Mouse (Mus musculus) heart, embryonic 11.5 days (tissue): ENCODE measurements at regions not wholly inside any gene's neighbourhood (a gene's known extent, or its start where the extent isn't known, plus 50 kb on each side); places are given as distances from the start of the nearest gene placed in this dataset.
"Not testable (repeated sequence)": the region's sequence is repeated elsewhere in the genome, so short reads cannot be mapped to it uniquely, and the experiment has no call there.

Experiments
- ATAC-seq: fragments of 200-750 bp; cut with Nextera tagmentation; replicated peaks from 2 replicates; pipeline ENCODE4 v1.8.0; 2017; ENCODE audit warnings: moderate library complexity; ENCODE audit not compliant: insufficient number of reproducible peaks, low FRiP score, low TSS enrichment
- H3K27ac ChIP-seq: fragments of 300-500 bp; sonication (generic); 2 replicates; pipeline ENCODE4 v1.5.1; 2014; ENCODE audit warnings: mild to moderate bottlenecking, low read depth, low read length
- H3K27me3 ChIP-seq: fragments of 300-500 bp; sonication (generic); 2 replicates; pipeline ENCODE4 v1.6.1; 2014; ENCODE audit warnings: mild to moderate bottlenecking, low read length, mixed read lengths; ENCODE audit not compliant: control insufficient read depth, insufficient read depth
- H3K36me3 ChIP-seq: fragments of 300-500 bp; sonication (generic); 2 replicates; pipeline ENCODE4 v1.6.1; 2014; ENCODE audit warnings: mild to moderate bottlenecking, low read length, moderate library complexity, mixed read lengths; ENCODE audit not compliant: control insufficient read depth, insufficient read depth
- H3K4me1 ChIP-seq: fragments of 300-500 bp; sonication (generic); 2 replicates; pipeline ENCODE4 v1.6.1; 2014; ENCODE audit warnings: low read length; ENCODE audit not compliant: control insufficient read depth, insufficient read depth
- H3K4me2 ChIP-seq: fragments of 300-500 bp; sonication (generic); 2 replicates; pipeline ENCODE4 v1.6.1; 2014; ENCODE audit warnings: mild to moderate bottlenecking, moderate library complexity
- H3K4me3 ChIP-seq: fragments of 300-500 bp; sonication (generic); 2 replicates; pipeline ENCODE4 v1.5.1; 2014; ENCODE audit warnings: low read depth, low read length
- H3K9ac ChIP-seq: fragments of 300-500 bp; sonication (generic); 2 replicates; pipeline ENCODE4 v1.6.1; 2014; ENCODE audit warnings: mild to moderate bottlenecking, low read depth, low read length, moderate library complexity
- H3K9me3 ChIP-seq: fragments of 300-500 bp; sonication (generic); replicated peaks from 2 replicates; pipeline ENCODE4 v1.6.1; 2016; ENCODE audit warnings: low read length; ENCODE audit not compliant: control insufficient read depth
- WGBS: fragments of 180-500 bp; shearing (Covaris S2); extraction: QIAGEN DNeasy Blood & Tissue Kit; methylation state at CpG from one replicate; pipeline ENCODE4 v1.1.7; 2014; ENCODE audit not compliant: insufficient replicate concordance; 5-methylcytosine and 5-hydroxymethylcytosine counted together

GRCm38 (mm10) chr8:8966658-8967048 lies 276.3 kb upstream of the Arglu1 start:
- no peak for ATAC-seq
- Histone ChIP-seq H3K9ac (no peak overlapping the region), H3K4me2 (no peak overlapping the region), H3K4me3 (no peak overlapping the region), H3K36me3 (no peaks in the 10 kb centered on the region), H3K27me3 (no peaks in the 10 kb centered on the region), H3K27ac (no peak overlapping the region), H3K9me3 (no peaks in the 10 kb centered on the region), H3K4me1 (0 out of 2 replicates have a peak, but pooled peaks cover 3% of the 10 kb centered on the region)
- 77% methylated on average over 1 of the region's 1 CpGs for WGBS

- WGBS = 36% methylated on average over 10 of the region's 10 CpGs
Observed at GRCm38 (mm10) chr8:8965983-8966657, 275.8 kb upstream of the Arglu1 start.

GRCm38 (mm10) chr8:8960221-8960620 lies 269.9 kb upstream of the Arglu1 start:
- no peaks in the 10 kb centered on the region for H3K27me3 ChIP-seq

More at GRCm38 (mm10) chr8:8965983-8966657, 275.8 kb upstream of the Arglu1 start:
- no peaks in the 10 kb centered on the region for H3K9me3 ChIP-seq
- H3K4me1 ChIP-seq = 0 out of 2 replicates have a peak, but pooled peaks cover 3% of the 10 kb centered on the region
- no peaks in the 10 kb centered on the region for H3K27me3 ChIP-seq
- no peak overlapping the region for H3K9ac ChIP-seq
- no peak for ATAC-seq
- no peak overlapping the region for H3K27ac ChIP-seq
- no peak overlapping the region for H3K4me3 ChIP-seq
- H3K36me3 ChIP-seq = no peaks in the 10 kb centered on the region
- H3K4me2 ChIP-seq = no peak overlapping the region

GRCm38 (mm10) chr8:8959787-8960093 lies 269.4 kb upstream of the Arglu1 start:
- no peak for ATAC-seq
- Histone ChIP-seq H3K27ac (no peak overlapping the region), H3K4me3 (no peak overlapping the region), H3K36me3 (no peaks in the 10 kb centered on the region), H3K4me1 (no peaks in the 10 kb centered on the region), H3K4me2 (no peak overlapping the region), H3K27me3 (no peaks in the 10 kb centered on the region), H3K9me3 (no peaks in the 10 kb centered on the region), H3K9ac (no peak overlapping the region)
- 41% methylated on average over 1 of the region's 1 CpGs for WGBS

More at GRCm38 (mm10) chr8:8960221-8960620, 269.9 kb upstream of the Arglu1 start:
- H3K4me3 ChIP-seq = no peak overlapping the region
- no peaks in the 10 kb centered on the region for H3K9me3 ChIP-seq
- H3K27ac ChIP-seq = no peak overlapping the region
- ATAC-seq = no peak
- 75% methylated on average over 3 of the region's 3 CpGs for WGBS
- H3K4me2 ChIP-seq = no peak overlapping the region
- no peaks in the 10 kb centered on the region for H3K4me1 ChIP-seq
- no peak overlapping the region for H3K9ac ChIP-seq
- no peaks in the 10 kb centered on the region for H3K36me3 ChIP-seq

- Histone ChIP-seq H3K4me3 (no peak overlapping the region), H3K9ac (no peak overlapping the region), H3K4me1 (no peaks in the 10 kb centered on the region), H3K27ac (no peak overlapping the region), H3K9me3 (no peaks in the 10 kb centered on the region; the same call in 1 of the 2 replicates), H3K36me3 (no peaks in the 10 kb centered on the region), H3K27me3 (no peaks in the 10 kb centered on the region), H3K4me2 (no peak overlapping the region)
- WGBS = 61% methylated on average over 8 of the region's 8 CpGs
- ATAC-seq = no peak
Observed at GRCm38 (mm10) chr8:8959021-8959786, 268.9 kb upstream of the Arglu1 start.

DNA sequence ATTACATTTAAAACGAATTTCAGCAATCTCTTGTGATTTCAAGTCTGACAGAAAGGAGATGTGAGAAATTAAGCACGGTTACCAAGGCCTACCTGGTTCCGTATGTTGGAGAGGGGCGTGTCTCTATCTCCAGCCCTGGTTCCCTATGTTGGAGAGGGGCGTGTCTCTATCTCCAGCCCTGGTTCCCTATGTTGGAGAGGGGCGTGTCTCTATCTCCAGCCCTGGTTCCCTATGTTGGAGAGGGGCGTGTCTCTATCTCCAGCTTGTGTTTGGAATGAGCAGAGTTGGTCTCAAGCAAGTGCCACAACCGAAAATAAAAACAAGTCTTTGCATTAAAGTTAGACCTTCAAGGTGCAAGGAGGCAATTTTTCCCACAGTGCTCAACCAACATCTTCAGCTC lies 267.8 kb upstream of the Arglu1 start:
- ATAC-seq, H3K4me3 ChIP-seq, H3K4me1 ChIP-seq, H3K27me3 ChIP-seq, H3K4me2 ChIP-seq, H3K9me3 ChIP-seq, H3K9ac ChIP-seq, H3K27ac ChIP-seq, H3K36me3 ChIP-seq: not testable (repeated sequence)
- 63% methylated on average over 8 of the region's 8 CpGs for WGBS

DNA sequence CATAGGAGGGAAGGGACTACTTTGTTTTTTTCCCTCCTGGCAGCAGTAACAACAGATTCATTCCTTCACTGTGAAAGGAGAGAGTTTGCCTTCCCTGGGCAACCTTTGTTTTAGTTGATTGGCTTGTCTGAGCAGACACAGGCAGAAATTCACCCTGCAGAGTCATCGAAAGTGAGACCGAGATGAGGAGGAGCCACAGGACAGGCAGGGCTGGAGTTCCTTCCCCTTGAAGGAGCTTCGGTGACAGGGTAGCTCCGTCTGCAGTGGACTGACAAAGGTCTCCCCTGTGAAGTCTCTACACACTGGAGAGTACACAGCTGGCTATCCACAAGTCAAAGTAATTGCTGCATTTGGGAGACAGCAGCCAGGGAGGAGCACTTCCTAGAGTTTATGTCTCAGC lies 261.9 kb upstream of the Arglu1 start:
- H3K36me3 ChIP-seq = no peaks in the 10 kb centered on the region
- ATAC-seq = no peak
- no peak overlapping the region for H3K27ac ChIP-seq
- no peak overlapping the region for H3K4me2 ChIP-seq
- H3K27me3 ChIP-seq = no peaks in the 10 kb centered on the region
- H3K9ac ChIP-seq = no peak overlapping the region
- no peaks in the 10 kb centered on the region for H3K4me1 ChIP-seq
- WGBS = 19% methylated on average over 4 of the region's 4 CpGs
- H3K4me3 ChIP-seq = no peak overlapping the region
- H3K9me3 ChIP-seq = no peaks in the 10 kb centered on the region; the same call in 1 of the 2 replicates

- Histone ChIP-seq H3K4me1 (no peaks in the 10 kb centered on the region), H3K36me3 (no peaks in the 10 kb centered on the region), H3K4me2 (no peak overlapping the region), H3K9ac (no peak overlapping the region), H3K27me3 (no peaks in the 10 kb centered on the region), H3K9me3 (no peaks in the 10 kb centered on the region; the same call in 1 of the 2 replicates), H3K4me3 (no peak overlapping the region), H3K27ac (no peak overlapping the region)
- no peak for ATAC-seq
- WGBS = 35% methylated on average over 9 of the region's 9 CpGs
Observed at GRCm38 (mm10) chr8:8951186-8951585, 260.9 kb upstream of the Arglu1 start.
